Mouse (Mus musculus) heart, postnatal 25 days (tissue): ENCODE measurements around the gene Kifc3. TPM values are rescaled to one million over a fixed set of nuclear protein-coding genes. Genes with fewer than 3 reads are reported as not detected.

ENCODE experiments used
- DNase-seq: peaks from one replicate; pipeline ENCODE4 v3.0.0; 2022; ENCODE audit warnings: low spot score
- intact Hi-C: fragments of 180-260 bp; cut with DNase I; formaldehyde crosslinking; loops from one replicate; pipeline ENCODE4 v1.15.1; 2025
- total RNA-seq, 2 experiments: library from RNA; stranded (reverse); gene quantifications; 2 replicates each; pipeline ENCODE4 v1.2.3; 2021

Gene Kifc3
- total RNA-seq, 2 experiments from 2014 or later = 67.1 to 72.4 TPM

DNA sequence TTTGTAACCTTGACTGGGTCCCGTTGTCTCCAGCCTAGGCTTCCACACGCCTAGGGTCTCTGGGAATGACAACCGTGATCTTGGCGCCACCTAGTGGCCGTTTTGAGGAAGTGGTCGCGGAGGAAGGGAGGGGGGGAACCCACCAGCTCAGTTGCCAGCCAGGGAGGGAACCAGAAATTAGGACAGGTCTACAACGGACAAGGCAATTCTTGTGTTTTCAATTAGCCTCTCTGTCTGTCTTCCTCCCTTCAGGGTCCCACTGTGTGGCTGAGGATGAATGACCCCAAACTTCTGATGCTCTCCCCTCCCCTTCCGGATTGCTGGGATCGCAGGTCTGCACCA lies 1.4 kb upstream of the Kifc3 start:
- intact Hi-C loops = loop anchor here (1.0 to 2.0 kb wide), 2 partner anchors 105 to 261 kb away; no protein-coding TSS in a partner anchor
- peak; percentile 43 for DNase-seq

DNA sequence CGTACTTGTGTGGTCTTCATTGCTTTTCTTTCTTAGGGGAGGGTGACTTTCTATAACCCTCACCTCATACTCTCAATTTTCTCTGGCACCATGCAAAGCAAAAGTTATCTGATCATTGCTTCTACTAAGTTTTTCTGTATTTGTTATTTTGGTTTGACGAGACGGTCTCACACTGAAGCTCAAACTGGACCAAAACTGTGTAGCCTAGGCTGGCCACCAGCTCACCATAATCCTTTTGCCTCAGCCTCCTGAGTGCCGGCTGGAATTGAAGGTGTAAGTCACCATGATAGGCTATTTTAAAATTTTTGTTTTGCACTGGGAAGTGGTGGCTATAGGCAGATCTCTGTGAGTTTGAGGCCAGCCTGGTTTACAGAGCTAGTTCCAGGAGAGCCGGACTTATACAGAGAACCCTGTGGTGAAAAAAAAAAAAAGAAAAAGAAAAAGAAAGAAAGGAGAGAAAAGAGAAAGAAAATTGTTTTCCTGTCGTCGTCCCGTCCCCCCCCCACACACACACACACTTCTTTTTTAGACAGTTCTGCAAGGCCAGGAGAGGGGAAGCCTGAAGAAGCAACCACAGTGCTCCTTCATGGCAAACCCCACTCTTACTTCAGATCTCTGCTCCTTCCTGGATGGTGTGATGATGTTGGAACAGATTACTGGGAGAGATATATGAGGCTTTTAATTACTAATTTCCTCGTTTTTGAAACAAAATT lies 870 bp upstream of the Kifc3 start:
- intact Hi-C loops = loop anchor here (1.0 to 2.0 kb wide), 2 partner anchors 104 to 261 kb away; no protein-coding TSS in a partner anchor
- no peak for DNase-seq

DNA sequence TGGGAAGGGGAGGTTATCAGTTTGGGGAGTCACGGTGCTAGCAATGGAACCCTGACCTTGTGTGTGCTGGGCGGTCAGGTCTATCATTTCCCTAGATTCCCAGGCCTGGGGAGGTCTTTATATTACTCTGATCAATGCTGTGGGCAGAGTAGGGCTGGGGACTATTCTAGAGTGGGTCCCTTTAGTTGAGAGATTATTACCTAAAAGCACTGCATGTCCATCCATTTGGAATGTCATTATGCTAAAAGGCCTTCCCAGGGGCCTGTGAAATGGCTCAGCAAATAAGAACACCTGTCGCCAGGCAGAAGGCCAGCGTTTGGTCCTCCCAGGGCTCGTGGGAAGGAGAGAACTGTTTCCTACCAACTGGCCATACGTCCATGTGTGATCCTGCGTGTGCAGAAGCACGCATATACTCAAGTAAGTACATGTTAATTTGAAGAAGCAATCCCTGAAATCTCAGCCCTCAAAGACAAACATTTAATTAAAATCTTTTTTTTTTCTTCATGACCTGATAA lies 499 bp downstream of the Kifc3 start:
- DNase-seq = no peak
- intact Hi-C loops = no loop called here

DNA sequence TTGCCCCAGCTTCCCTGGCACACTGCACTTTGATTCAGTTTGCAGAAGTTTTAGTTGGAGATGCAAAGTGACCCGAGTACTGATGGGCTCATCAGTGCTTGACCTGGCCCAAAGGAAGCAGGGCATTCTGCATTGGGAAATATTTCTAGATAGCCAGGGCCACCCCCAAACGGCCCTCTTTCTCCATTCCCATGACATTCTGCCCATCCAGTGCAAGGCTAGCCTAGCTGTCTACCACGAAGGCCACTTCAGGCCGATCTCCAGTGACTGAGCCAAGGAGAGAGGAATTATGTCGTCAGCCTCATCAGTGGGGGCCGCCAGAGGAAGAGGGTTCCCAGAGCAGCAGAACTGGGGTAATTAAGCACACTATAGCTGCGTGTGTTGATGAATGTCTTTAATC lies 1.1 kb downstream of the Kifc3 start:
- DNase-seq = no peak
- intact Hi-C loops = no loop called here

DNA sequence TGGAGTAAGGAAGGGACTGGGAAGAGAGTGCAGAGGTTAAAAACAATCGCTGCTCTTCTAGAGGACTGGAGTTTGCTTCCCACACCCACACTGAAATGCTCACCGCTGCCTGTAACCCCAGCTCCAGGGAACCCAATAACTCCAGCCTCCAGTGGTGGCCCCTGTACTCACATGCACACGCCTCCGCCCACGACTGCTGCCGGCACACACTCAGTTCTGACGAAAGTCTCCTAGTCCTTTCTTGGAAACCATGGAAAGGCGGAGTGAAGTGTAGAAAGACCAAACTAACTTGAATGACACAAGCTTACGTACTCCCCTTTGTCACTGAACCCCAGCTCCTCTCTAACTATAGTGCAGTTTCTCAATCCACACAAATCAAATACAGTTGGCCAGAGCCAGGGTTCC lies 2.6 kb downstream of the Kifc3 start:
- intact Hi-C loops = no loop called here
- no peak for DNase-seq

DNA sequence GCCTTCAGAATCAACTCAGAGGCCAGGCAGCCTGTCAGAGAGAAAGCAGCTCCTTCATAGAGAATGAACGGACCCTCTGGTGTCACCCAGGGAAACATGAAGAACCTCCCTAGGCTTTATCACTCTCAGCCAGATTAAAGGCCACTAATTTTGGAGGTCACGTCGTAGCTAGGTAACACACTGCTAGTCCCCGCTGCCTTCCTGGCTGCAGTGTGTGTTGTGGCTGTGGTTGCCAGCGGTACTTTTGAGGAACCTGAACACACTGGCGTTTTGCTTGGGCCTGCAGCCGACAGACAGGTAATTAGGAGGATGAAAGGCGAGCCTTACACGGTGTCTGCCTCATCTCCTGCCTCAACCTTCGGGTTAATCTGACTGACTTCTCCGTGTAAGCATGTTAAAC lies 6.9 kb downstream of the Kifc3 start:
- no peak for DNase-seq
- intact Hi-C loops = no loop called here

DNA sequence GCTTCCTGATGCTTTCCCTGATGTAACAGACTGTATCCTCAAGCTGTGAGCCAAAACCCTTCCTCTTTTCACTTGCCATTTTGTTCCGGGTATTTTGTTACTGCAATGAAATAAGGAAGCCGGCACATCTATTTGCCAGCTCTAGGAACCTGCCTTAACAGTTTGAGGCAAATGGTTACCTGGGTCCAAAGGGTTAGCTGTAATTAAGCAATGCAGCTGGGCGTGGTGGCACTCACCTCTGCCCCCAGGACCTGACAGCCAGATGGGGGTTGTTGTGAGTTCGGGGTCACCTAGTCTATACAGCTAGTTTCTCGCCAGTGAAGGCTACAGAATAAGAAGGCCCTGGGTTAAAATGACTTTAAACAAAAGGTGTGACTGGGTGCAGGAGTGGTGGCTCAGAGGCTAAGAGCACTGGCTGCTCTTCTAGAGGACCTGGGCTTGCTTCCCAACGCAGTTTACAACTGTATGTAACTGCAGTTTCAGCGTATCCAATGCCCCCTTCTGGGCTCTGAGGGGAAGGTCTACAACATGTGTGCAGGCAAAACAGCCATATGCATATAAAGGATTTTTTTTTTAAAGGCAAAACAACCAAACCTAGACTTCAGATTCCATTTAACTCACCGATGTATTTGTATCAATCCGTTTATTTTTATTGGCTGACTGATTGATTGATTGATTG lies 11.0 kb downstream of the Kifc3 start:
- DNase-seq = no peak
- intact Hi-C loops = no loop called here

DNA sequence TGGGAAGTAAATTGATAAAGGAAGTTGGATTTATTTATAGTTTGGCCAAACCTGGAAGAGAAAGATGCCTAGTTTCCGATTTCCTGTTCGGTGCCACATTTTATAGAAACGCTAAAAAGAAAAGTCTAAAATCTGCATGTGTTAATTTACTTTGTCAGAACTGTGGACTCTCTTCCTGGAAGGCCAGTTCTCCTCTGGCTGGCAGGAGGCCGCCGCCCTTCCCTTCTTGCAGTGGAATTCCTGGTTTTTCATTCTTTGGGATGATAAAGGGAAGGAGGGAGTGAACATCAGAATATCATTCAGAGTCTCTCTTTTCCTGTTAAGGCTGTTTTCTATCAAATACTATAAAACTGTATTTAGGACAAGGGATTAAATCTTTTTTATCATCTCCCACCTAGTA lies 15.0 kb downstream of the Kifc3 start:
- no peak for DNase-seq
- intact Hi-C loops = no loop called here

DNA sequence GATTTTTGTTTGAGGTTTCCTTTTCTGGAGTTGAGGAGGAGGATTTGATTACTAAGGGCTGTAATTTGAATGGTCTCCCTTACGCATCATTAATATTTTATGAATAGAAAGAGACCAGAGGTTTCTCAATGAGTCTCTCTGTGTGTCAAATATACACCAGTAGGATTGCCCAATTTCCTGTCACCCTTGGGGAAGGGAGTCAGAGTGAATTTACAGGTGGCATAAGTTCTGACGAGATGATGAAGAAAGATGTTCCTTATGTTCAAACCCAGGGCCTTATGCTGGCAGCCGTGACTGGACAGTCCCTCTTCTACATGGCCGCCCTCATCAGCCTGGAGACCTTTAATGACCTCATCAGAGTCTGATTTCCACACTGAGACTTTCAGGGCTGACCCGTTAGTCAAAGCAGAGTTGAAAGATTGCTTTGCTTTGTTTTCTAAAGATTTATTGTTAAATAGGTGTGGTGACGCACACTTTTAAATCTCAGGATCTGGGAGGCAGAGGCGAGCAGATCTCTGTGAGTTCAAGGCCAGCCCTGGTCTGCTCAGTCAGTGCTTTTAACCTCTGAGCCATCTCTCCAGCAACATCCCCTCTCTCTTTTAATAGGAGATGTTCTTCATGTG lies 16.6 kb downstream of the Kifc3 start:
- intact Hi-C loops = no loop called here
- no peak for DNase-seq

DNA sequence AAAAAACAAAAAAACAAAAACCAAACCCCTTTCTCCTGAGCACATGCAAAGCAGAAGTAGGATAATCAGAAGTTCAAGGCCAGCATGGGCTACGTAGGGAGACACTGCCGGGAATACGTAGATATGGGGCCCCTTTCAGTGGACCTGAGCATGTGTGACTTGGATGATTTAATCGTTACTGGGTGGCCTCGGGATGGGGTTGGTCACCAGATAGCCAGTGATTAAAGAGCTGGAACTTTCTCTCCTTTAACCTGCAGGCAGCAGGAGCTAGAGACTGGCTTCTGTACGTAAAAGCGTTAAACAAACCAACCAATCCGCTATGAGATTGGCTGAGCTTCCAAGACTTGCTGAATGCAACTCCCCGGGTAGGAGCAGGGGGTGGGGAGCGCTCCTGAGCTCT lies 17.5 kb downstream of the Kifc3 start:
- intact Hi-C loops = no loop called here
- DNase-seq = no peak

DNA sequence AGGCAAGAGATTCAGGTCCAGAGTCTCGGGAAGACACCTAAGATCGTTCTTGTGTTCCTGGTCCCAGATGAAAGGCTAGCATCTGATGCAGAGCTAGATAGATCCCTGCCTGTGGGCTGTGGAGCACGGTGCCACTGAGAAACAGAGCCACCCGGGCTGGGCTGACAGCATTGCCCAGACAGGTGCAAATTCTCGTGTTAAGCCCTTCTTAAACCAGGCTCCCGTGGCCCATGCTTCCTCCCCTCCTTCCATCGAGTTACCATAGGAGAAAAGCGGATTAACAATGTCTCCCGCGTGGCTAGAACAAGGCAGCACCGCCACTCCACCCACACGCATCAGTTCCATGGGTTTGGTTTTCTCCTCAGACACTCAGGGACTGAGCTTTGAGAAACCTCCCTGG lies 18.4 kb downstream of the Kifc3 start:
- intact Hi-C loops = no loop called here
- no peak for DNase-seq

DNA sequence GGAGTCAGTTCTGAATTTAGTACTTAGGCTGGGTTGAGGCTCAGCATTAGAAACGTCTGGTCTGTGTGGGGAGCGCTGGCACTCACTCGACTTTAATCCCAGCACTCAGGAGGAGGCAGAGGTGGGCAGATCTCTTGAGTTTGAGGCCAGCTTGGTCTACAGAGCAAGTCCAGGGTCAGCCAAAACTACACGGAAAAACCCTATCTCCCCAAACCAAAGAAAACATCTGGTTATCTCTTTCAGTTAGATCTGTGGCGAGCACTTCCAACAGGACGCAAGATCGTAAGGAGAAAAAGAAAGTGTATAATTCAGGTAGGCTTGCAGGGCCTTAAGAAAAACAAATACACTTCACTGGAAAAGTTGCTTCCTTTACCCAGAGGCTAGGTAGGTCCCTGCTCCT lies 20.8 kb downstream of the Kifc3 start:
- DNase-seq = no peak
- intact Hi-C loops = no loop called here

DNA sequence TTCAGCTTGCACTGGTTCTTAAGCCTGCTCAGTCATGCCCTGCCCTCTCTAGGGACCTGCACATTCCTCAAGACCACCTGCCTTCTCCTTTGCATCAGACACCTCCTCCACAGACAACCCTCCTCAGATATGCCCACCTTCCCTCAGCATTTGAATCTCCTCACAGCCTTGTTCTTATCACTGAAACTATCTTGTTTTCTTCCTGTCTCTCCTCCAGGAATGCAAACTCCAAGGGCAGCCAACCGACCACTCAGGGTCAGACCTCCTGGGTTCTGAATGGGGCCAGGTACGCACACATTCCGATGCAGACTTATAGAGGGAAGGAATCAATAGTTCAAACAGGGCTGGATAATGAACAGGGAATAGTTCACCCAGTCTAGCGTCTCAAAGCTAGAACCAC lies 24.4 kb downstream of the Kifc3 start:
- intact Hi-C loops = no loop called here
- DNase-seq = no peak

DNA sequence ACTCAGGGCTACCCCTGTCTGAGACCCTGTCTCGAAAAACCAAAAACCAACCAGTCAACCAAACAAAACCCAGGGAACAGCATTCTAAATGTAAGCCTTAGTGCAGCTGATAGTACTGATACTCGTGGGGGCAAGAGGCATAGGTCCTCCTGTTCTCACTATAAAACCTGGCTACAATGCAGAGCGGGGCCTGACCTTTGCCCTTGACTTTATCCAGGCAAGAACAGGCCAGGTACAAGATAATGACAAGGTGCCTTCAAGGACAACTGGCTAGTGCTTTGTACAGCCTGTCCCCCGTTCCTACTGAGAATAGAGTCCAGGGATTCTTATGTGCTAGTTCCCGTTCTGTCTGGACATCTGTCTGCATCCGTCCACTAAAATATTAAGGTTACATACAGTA lies 25.6 kb downstream of the Kifc3 start:
- intact Hi-C loops = no loop called here
- no peak for DNase-seq

DNA sequence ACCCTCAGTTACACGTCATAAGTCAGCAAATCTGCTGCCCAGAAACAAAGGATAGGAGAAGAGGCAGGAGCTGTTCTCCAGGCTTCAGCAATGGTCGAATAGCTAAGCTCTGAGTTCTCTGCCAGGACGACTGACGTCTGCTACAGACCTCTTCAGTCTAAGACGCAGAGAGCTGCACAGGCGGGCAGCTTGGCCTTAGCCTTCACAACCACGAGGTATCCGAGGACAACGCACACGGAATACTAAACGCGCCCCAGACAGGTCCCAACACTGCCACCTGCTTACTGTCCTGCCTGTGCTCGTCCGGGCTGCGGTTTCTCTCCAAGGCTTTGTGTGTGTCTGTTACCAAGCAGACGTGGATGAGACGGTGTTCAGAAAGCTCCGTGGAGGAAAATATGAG lies 26.8 kb downstream of the Kifc3 start:
- DNase-seq = no peak
- intact Hi-C loops = no loop called here

DNA sequence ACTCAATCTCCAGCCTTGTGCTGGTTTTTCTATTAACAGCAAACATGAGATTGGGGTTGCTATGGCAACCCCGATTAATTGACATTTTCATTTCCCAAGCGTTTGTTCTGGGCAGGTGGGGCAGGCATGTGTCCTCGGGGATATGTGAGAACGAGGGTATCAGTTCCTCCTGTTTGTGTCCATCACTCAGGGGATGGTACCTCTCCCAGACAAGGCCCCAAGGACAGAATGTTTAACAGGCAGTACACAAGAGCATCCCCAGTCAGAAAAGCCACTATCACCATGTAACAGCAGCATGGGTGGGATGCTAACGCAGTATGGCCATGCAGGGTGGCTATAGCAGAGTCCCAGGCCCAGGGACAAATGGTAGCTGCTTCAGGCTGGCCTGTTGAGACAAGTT lies 27.3 kb downstream of the Kifc3 start:
- intact Hi-C loops = no loop called here
- DNase-seq = no peak

DNA sequence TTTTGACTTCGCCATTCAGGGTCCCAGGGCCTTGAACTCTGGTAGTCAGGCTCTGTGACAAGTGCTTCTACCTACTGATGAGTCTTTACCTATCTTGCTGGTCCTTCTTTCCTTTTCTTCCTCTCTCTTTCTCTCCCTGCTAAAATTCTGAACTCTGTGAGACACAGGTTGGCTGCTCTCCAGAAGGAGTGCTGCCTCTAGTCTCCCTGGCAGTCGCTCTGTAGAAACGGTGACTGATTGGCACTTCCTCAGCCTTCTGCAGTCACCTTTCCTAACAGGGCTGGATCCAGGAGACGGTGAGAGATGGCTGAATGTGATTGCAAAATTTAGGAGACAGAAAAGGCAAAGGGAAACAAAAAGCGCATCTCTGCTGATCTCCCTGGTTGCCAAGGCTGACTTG lies 30.2 kb downstream of the Kifc3 start:
- no peak for DNase-seq
- intact Hi-C loops = no loop called here

DNA sequence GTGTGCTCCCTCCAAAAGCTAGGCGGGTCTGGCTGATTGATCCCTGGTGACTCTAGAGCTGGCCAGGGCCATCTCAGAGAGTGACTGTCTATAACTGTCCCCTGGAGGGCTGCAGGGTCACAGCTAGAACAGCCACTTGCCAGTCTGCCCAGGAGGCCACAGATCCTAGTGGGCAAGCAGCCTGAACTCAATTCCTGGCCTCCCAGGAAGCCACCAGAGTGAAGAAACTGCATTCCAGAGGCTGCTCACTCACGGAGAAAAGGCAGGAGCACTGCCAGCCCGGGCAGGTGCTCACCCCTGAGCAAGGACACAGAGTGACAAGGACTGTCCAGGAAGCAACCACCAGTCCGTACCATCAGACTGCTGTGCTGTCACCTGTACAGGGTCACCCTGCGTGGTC lies 34.9 kb downstream of the Kifc3 start:
- intact Hi-C loops = no loop called here
- no peak for DNase-seq

DNA sequence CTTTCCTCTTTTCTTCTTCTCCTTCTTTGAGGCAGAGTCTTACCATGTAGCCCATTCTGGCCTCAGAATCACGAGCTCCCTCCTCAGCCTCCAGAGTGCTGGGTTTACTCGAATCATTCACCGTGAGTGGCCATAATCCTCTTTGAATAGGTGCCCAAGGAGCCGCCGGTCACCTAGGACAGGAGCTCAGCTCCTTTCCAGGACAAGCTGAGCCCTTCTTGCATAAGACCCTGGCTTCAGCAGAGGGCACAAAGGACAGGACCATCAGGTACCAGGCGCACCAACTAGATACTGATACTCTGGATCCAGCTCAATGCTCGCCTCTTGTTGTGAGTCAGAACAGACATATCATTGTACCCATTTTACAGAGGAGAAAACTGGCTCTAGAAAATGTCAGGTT lies 36.2 kb downstream of the Kifc3 start:
- DNase-seq = no peak
- intact Hi-C loops = no loop called here

DNA sequence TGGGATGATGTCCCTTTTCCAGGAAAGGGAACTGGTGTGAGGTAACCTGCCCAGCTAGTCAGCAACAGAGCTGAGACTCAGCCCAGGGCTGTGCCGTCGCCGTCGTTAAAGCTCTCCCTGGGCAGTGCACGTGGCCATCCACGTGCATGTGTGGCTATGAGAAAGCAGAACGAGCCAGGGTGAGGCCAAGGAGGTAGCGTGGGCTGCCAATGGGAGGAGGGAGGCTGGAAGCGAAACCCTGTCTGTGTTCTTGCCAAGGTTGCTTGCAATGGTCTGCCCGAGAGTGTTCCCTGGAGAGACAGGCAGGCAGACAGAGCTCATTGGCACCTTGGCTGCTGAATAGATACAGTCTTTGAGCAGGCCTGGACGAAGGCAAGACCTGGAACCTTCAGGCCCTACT lies 36.7 kb downstream of the Kifc3 start:
- DNase-seq = peak; percentile 59
- intact Hi-C loops = no loop called here

DNA sequence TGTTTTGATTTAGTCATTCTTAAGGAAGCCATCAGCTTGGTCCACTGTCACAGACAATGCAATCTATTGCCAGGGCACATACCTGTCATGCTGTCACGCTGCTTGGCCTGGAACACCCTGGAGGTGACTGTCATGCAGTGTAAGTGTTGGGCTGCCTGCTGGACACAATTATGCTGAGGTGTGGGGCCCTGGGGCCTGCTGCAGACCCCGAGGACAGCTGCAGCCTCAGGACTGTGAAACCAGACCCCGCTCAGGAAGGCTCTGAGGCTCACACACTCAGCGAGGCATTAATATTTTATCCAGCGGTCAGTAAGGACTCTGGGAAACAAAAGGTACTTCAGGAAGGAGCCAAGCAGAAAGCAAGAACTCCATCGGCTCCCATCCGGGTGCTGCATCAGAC lies 38.1 kb downstream of the Kifc3 start:
- no peak for DNase-seq
- intact Hi-C loops = no loop called here
